Mouse (Mus musculus) left cerebral cortex, adult 9 months (tissue): Measurements from ENCODE around the gene 9930111J21Rik1.
"Not testable (repeated sequence)": the region's sequence is repeated elsewhere in the genome, so short reads cannot be mapped to it uniquely, and the experiment has no call there.

Source experiments
- DNase-seq, 2 experiments: peaks; one replicate each; pipeline ENCODE4 v3.0.0; 2022; ENCODE audit warnings: low spot score in 2 of 2

The 9930111J21Rik1 gene

DNA sequence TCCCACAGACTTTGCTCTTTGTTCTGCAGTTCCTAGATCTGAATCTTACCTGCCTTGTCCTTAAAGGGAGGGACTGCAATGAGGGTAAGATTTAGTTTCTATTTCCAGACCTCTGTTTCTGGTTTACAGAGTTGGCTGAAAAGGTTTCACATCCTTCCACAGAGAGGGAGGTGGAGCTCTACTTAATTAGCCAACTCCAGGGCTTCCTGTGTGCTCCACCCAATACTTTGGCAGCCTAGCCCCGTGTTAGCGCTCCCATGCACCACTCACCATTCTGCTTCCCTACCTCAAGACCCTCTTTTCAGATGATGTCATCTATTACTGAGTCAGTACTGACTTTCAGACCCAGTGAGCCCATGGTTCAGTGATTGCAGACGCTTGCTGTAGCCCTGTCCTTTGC, at the start of gene 9930111J21Rik1:
Gene 9930111J21Rik1, minus strand, starts transcription at position 148 of the 400 bp plus-strand sequence.
- not testable (repeated sequence) for DNase-seq

DNA sequence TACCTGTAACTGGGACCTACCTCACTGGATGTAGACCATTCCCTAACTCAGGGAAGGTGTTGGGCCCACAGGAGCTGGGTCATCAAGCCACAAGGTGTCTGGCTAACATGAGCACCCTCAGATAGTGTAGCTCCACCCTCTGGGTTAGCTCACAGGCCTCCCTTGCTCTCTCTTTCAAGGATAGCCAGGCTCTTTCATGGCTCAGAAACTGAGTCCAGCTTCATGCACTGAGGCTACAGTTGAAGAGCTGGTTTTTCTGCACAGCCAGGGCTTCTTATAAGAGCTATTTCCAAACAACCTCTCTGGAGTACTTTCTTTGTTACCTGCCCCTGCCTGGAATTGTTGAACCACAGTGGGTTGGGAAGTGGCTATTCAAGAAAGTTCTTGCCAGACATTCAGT, 32.9 kb upstream of the 9930111J21Rik1 start:
- DNase-seq: not testable (repeated sequence)

DNA sequence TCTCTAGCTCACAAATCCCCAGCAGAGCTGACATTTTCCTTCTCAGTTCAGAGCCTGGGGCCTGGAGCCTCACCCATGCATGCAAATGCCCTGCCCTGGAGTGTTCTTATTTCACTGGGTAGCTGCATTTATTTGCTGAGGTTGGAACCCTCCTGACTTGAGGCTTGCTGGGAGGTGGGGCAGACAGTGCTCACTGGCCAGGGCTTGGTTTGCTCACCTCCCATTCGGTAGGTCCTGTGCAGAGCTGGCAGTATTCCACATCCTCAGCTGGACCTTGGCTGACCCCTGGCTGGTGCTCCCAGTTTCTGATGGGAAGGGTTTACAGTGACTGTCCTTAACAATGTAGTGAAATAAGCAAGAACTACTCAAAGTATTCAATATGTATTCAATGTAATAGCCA, 27.6 kb upstream of the 9930111J21Rik1 start:
- not testable (repeated sequence) for DNase-seq

DNA sequence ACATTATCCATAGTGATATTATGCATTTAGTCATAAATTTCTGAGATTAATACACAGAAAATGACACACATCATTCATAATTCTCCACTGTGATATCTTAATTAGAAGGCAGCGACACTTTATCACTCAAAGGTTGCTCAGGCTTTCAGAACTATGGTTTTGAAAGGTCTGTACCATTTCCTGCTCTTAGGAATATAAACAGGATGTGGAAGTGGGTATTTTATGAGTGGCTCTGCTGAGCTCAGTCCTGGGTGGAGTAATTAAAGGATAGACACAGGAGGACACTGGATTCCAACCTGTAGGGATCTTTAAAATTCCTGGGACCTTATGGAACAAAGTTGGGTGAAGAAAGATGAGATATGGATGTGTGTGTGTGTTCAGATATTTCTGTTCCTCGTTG, 27.1 kb upstream of the 9930111J21Rik1 start:
- not testable (repeated sequence) for DNase-seq

DNA sequence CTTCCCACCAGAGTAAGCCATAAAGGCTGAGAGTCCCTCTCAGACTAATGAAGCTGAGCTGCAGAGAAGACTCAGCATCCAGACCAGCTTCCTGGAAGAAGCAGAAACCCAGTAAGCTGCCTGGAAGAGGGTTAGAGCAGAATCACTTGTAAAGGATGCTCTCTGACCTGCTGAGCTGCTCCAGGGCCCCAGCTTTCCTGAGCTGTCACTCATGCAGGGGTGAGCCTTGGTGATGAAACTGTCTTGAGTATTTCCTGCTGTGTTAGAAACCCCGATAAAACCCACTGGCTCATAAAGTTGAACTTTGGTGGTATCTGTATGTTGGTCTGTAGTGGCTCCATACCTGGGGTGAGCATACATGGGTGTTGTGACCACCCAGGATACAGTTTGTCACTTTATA, 21.2 kb upstream of the 9930111J21Rik1 start:
- not testable (repeated sequence) for DNase-seq

- DNase-seq: not testable (repeated sequence)
These were observed 14.8 kb upstream of the 9930111J21Rik1 start, which contains the start of gene Tgtp1 for GRCm38 (mm10) chr11:48994018-48994417. Gene Tgtp1 (minus strand): TSS chr11:48994172.

DNA sequence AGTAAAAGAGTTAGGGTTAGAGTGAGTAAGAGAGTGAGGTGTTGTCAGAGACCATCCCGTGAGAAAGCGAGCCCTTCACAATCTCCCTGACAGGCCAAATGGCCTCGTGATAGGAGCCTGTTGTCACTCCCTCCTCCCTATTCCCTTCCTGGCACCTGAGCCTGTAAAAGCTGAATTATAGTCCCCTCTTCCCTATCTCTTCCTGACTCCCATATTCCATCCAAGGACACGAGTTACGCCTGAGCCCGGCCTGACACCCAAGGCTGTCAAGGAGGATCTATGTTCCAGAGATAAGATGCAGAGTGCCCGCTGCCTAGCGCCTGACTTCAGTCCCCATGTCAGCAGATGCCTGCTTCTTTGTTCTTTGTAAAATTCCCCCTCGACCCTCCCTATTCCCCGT, 14.1 kb upstream of the 9930111J21Rik1 start:
- DNase-seq: not testable (repeated sequence)

DNA sequence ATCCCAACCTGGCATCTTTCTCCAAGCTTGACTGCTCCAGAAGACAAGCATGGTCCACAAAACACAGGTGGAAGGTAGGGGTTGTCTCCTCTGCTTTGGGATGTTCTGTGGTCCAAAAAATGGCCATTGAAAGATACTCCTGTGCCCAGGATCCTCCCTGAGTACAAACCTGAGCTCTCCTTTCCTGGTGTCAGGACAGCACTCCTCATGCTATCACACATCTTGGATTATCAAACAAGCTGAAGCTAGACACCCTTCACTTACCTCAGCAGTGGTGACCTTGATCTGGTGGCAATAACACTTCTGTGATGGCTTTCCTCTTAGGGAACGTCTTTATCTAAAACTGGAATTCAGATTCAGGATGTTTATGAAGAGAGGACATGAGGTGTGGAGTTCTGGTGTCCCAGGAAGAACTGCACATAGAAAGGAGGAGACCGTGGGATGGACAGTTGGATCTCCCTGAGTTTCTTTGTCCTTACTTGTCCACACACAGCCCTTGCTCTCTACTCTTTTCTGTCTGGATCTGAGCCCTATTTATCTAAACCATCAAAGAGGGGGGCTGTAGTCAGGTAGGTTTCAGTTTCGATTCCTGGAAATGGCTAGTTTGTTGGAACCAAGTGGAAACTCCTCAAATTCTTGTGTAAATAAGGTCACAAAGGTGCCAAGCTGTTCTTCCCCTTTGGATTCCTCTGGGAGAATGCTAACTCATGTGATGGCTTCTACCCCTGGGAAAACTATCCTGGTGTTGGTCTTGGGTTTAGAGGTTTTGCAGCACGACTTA, 12.7 kb upstream of the 9930111J21Rik1 start, which contains the start of gene Gm12185:
Gene Gm12185, minus strand, starts transcription at position 487 of the 781 bp plus-strand sequence.
- not testable (repeated sequence) for DNase-seq

GRCm38 (mm10) chr11:48989981-48990380, 10.8 kb upstream of the 9930111J21Rik1 start:
- DNase-seq: not testable (repeated sequence)

DNA sequence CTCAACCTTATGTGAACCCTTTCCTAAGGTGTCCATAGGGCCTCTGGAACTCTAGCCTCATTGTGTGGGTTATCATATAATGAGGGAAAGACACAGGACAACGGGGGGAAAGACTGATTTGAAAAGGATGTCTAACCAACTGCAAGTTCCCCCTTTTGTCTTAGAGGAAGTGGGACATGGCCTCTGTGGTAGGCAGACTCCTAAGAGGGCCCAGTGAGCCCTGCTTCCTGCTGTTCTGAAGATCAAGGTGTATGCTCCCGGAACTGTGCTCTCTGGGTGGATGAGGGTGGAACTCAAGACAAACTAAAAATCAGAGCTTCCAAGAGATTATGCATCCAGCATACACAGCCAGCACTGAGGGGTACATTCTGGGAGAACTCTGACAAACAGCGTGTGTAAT, 9.0 kb upstream of the 9930111J21Rik1 start:
- DNase-seq: not testable (repeated sequence)

DNA sequence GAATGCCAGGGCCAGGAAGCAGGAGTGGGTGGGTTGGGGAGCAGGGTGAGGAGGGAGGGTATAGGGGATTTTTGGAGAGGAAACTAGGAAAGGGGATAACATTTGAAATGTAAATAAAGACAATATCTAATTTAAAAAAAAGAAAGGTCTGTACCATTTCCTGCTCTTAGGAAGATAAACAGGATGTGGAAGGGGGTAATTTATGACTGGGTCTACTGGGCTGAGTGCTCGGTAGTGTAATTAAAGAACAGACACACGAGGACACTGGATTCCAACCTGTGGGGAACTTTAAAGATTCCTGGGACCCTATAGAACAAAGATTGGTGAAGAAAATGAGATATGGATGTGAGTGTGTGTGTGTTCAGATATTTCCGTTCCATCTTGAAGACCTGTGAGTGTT, 3.6 kb upstream of the 9930111J21Rik1 start:
- DNase-seq: not testable (repeated sequence)

DNA sequence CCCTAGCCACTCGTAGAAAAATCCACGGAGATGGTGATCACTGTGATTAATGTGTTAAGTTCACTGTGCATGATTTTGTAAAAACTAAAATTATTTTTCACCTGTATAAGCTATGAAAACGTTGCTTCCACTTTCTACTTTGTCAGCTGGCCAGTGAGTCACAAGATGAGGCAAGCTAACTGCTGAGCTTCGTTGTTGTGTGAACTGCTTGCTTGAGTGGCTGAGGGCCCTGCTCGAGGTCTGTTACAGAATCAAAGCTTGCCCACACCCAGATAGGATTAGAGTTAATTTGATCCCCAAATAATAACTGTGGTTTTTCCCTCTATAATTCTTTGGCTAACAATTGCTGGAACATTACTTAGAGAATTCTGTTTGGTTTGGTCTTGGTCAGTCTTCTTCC, 854 bp upstream of the 9930111J21Rik1 start:
- not testable (repeated sequence) for DNase-seq

DNA sequence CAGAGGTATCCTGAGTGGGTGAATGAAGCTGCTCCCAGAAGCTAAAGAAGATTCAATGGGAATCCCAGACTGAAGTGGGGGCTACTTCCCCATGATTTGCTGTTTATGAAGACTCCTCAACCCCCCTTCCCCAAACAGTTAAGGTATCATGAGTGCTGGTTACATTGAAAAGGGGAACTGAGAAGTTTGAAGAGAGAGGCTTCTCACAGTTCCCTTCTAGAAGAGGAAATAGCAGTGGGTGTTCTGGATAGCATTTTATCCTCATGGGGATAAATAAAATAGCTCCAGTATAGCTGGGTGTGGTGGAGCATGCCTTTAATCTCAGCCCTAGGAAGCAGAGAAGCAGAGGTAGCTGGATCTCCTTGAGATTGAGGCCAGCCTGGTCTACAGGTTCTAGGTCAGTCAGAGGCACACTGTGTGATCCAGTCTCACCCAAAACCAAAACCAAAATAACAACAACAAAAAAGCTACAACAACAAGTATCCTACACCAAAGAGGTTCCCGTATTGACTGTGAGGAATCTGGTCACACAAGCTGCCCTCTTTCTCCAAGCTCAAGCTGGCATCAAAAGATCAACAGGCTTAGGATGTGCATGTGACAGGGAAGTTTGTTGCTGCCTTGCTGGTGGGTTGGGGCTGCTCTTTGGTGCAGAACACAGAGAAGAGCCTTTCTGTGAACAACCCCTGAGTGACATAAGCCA, 808 bp downstream of the 9930111J21Rik1 start, which contains the start of gene Olfr56:
Gene Olfr56, plus strand, starts transcription at position 650 of the 700 bp plus-strand sequence.
- DNase-seq: not testable (repeated sequence)

GRCm38 (mm10) chr11:48974686-48975085, 4.5 kb downstream of the 9930111J21Rik1 start:
- DNase-seq: not testable (repeated sequence)

DNA sequence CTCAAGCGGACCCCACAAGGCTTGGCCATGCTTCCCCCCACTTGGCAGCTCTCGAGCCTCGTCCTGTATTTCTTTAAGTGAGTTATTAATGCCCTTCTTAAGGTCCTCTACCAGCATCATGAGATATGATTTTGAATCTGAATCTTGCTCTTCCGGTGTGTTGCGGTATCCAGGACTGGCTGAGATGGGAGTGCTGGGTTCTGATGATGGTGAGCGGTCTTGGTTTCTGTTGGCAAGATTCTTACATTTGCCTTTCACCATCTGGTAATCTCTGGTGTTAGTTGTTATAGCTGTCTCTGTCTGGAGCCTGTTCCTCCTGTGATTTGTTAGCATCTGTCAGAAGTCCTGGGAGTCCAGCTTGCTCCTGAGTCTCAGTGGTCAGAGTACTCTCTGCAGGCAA, 33.1 kb downstream of the 9930111J21Rik1 start, which contains the start of gene Psme2b:
Gene Psme2b, minus strand, starts transcription at position 101 of the 400 bp plus-strand sequence.
- not testable (repeated sequence) for DNase-seq

- not testable (repeated sequence) for DNase-seq
These were observed 39.9 kb downstream of the 9930111J21Rik1 start for GRCm38 (mm10) chr11:48939286-48939685.

DNA sequence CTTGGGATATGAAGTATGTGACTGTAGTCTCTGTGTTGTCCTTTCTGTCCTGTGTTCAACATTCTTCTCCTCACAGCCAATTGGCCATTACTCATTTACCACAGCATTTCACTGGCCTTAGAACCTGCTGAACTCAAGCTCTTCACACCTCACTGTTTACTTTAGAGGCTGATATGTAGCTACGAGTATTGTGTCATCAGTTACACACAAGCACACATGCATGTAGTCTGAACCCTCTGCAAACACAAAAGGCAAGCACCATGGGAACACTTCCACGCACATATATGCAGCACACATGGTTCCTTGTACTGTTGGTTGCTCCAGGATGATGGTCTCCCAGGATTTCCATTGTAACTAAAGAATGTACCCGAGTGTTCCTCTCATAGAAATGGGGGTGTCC, 43.9 kb downstream of the 9930111J21Rik1 start:
- not testable (repeated sequence) for DNase-seq

- DNase-seq: not testable (repeated sequence)
These were observed 45.3 kb downstream of the 9930111J21Rik1 start for GRCm38 (mm10) chr11:48933923-48934322.

DNA sequence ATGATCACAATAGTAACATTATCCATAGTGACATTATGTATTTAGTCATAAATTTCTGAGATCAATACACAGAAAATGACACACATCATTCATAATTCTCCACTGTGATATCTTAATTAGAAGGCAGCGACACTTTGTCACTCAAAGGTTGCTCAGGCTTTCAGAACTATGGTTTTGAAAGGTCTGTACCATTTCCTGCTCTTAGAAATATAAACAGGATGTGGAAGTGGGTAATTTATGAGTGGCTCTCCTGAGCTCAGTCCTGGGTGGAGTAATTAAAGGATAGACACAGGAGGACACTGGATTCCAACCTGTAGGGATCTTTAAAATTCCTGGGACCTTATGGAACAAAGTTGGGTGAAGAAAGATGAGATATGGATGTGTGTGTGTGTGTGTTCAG, 45.8 kb downstream of the 9930111J21Rik1 start:
- not testable (repeated sequence) for DNase-seq

DNA sequence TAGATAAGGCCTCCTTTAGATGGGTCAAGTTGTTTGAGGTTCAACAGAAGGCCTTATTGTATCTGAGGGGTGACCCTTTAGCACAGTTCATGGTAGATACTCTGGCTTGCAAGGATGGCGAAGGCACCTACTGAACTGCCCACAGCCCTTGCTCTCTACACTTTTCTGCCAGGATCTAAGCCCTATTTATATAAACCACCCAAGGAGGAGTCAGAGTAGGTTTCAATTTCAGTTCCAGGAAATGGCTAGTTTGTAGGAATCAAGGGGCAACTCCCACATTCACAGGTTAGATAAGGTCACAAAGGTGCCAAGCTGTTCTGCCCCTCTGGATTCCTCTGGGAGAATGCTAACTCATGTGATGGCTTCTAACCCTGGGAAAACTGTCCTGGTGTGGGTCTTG, 51.1 kb downstream of the 9930111J21Rik1 start:
- not testable (repeated sequence) for DNase-seq

GRCm38 (mm10) chr11:48926437-48926836, 52.8 kb downstream of the 9930111J21Rik1 start:
- DNase-seq: not testable (repeated sequence)

DNA sequence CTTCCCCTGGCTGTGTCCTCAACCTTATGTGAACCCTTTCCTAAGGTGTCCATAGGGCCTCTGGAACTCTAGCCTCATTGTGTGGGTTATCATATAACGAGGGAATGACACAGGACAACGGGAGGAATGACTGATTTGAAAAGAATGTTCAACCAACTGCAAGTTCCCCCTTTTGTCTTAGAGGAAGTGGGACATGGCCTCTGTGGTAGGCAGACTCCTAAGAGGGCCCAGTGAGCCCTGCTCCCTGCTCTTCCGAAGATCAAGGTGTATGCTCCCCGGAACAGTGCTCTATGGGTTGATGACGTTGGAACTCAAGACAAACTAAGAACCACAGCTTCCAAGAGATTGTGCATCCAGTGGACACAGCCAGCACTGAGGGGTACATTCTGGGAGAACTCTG, 55.4 kb downstream of the 9930111J21Rik1 start:
- DNase-seq: not testable (repeated sequence)
